ENCODE assay signal across 8 mouse cellular contexts in the genomic region with DNA sequence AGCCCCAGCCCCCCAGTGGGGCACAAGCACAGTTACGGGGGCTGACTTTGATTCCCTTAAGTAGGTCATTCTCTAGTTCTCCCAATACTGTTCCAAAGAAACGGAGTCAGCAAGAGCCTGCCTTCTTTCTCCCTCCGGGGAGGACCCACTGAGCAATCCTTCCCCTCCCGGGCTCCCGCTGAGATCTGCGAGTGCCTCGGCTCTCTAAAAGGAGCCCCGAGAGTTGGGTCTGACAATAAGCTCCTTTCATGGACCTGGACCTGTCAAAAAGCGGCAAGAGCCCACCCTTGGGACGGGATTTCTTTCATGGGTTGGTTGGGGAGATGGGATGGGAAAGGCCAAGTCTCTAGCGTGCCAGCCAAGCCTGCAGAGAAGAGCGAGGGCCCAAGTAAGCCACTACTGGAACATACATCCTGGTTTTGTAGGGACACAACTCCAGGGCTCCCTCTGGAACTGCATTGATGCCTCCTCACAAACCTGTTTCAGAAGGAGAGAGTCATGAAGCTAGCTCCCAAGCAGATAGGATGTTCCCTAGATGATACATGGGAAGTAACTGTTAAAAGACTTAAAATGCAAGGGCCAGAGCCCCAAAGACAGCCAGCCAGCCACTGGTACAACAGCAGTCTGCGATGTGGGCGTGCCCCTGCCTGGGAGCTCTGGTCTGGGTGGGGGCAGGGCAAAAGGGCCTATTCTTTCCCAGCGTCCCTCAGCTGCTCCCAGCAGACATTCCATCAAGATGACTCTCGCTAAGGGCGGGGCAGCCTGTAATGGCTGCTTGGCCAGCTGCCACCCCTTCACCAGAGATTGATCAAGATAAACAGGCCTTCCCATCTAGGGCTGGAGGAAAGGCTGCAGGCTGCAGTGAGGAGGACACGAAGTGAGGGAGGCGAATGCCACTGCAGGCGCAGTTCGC. TPM values are rescaled to one million over a fixed set of nuclear protein-coding genes. Genes with fewer than 3 reads are reported as not detected.
DNase-seq lines count a peak whose midpoint lies in the region; ATAC-seq and TF ChIP-seq lines count a peak whose summit lies in the region.

No protein-coding gene starts in this region.

- no peak overlapping the region for H3K4me3 ChIP-seq in embryonic facial prominence, embryonic 11.5 days (ENCODE audit: low read depth, low read length)
- peak overlapping the region; percentile 17 for H3K4me3 ChIP-seq in limb, embryonic 13.5 days
- no peak overlapping the region for H3K4me3 ChIP-seq in midbrain, embryonic 16.5 days (ENCODE audit: low read depth, low read length)
- no peak overlapping the region for H3K4me3 ChIP-seq in testis, adult 2 months (ENCODE audit: control insufficient read depth, low read depth, low read length)

- WGBS in embryonic facial prominence, embryonic 11.5 days: 9% methylated on average over 21 of the region's 21 CpGs
- WGBS in limb, embryonic 13.5 days: 15% methylated on average over 21 of the region's 21 CpGs
- WGBS in midbrain, embryonic 16.5 days: 7% methylated on average over 21 of the region's 21 CpGs

- peak overlapping the region; percentile 44 for H3K4me2 ChIP-seq in embryonic facial prominence, embryonic 11.5 days (ENCODE audit: low read depth, low read length)
- H3K4me2 ChIP-seq in limb, embryonic 13.5 days (replicated peaks): peak overlapping the region; percentile 54
- H3K4me2 ChIP-seq in midbrain, embryonic 16.5 days (ENCODE audit: low read length): peak overlapping the region; percentile 12

- peak overlapping the region; percentile 95 for H3K27ac ChIP-seq in embryonic facial prominence, embryonic 11.5 days (replicated peaks; ENCODE audit: low read depth, low read length)
- H3K27ac ChIP-seq in limb, embryonic 13.5 days: peak overlapping the region; percentile 96
- H3K27ac ChIP-seq in midbrain, embryonic 16.5 days (ENCODE audit: low read length): peak overlapping the region; percentile 75
- peak overlapping the region; percentile 27; the same call in 1 of the 2 replicates for H3K27ac ChIP-seq in testis, adult 2 months (ENCODE audit: control insufficient read depth, insufficient read depth, low read depth, low read length)

- H3K4me1 ChIP-seq in embryonic facial prominence, embryonic 11.5 days (ENCODE audit: control insufficient read depth, insufficient read depth, low read length): peaks cover 23% of the 10 kb centered on the region
- H3K4me1 ChIP-seq in limb, embryonic 13.5 days: peaks cover 92% of the 10 kb centered on the region
- H3K4me1 ChIP-seq in midbrain, embryonic 16.5 days (ENCODE audit: control insufficient read depth, insufficient read depth, low read length): peaks cover 54% of the 10 kb centered on the region
- peaks cover 16% of the 10 kb centered on the region for H3K4me1 ChIP-seq in testis, adult 2 months (ENCODE audit: control insufficient read depth, insufficient read depth, low read length)

- TF ChIP-seq CTCF in testis, adult 2 months (IDR thresholded peaks at IDR 0.05; ENCODE audit: control insufficient read depth, insufficient read depth, insufficient replicate concordance, low read depth, low read length): no peak

- no peaks in the 10 kb centered on the region for H3K27me3 ChIP-seq in embryonic facial prominence, embryonic 11.5 days (ENCODE audit: control insufficient read depth, insufficient read depth, low read length)
- H3K27me3 ChIP-seq in limb, embryonic 13.5 days: no peaks in the 10 kb centered on the region
- H3K27me3 ChIP-seq in midbrain, embryonic 16.5 days (ENCODE audit: control insufficient read depth, insufficient read depth, low read depth, low read length): no peaks in the 10 kb centered on the region
- H3K27me3 ChIP-seq in testis, adult 2 months (ENCODE audit: control insufficient read depth, insufficient read depth, low read length): no peaks in the 10 kb centered on the region

- H3K36me3 ChIP-seq in embryonic facial prominence, embryonic 11.5 days (replicated peaks; ENCODE audit: control insufficient read depth, insufficient read depth, low read depth, low read length): no peaks in the 10 kb centered on the region
- no peaks in the 10 kb centered on the region for H3K36me3 ChIP-seq in limb, embryonic 13.5 days
- no peaks in the 10 kb centered on the region for H3K36me3 ChIP-seq in midbrain, embryonic 16.5 days (ENCODE audit: control insufficient read depth, insufficient read depth, low read length)
- no peaks in the 10 kb centered on the region for H3K36me3 ChIP-seq in testis, adult 2 months (ENCODE audit: control insufficient read depth, insufficient read depth, low read length)

- no peak for TF ChIP-seq POLR2A in testis, adult 2 months (IDR thresholded peaks at IDR 0.05; ENCODE audit: control insufficient read depth, low read depth, low read length)

- H3K9ac ChIP-seq in embryonic facial prominence, embryonic 11.5 days (replicated peaks; ENCODE audit: low read length): peak overlapping the region; percentile 42
- peak overlapping the region; percentile 59 for H3K9ac ChIP-seq in limb, embryonic 13.5 days
- peak overlapping the region; percentile 15; the same call in 1 of the 2 replicates for H3K9ac ChIP-seq in midbrain, embryonic 16.5 days (ENCODE audit: low read depth, low read length)

- peak; percentile 71 to 73 for DNase-seq in cerebellum, adult 18-20 months
- no peak for DNase-seq in cerebellum, adult 11 months
- DNase-seq in embryonic facial prominence, embryonic 11.5 days (ENCODE audit: low spot score): peak; percentile 92
- peak; percentile 91 for DNase-seq in heart, adult 8-10 months (ENCODE audit: low spot score)
- peak; percentile 95 for DNase-seq in kidney, adult 9 months

- ATAC-seq in embryonic facial prominence, embryonic 11.5 days (replicated peaks; ENCODE audit: insufficient number of reproducible peaks, low FRiP score, low TSS enrichment, low read depth): peak; percentile 85
- ATAC-seq in limb, embryonic 13.5 days (ENCODE audit: low FRiP score, low read depth): peak; percentile 86
- peak; percentile 72 for ATAC-seq in midbrain, embryonic 16.5 days

- H3K9me3 ChIP-seq in embryonic facial prominence, embryonic 11.5 days (replicated peaks; ENCODE audit: control insufficient read depth, low read length): no peaks in the 10 kb centered on the region
- H3K9me3 ChIP-seq in limb, embryonic 13.5 days: no peaks in the 10 kb centered on the region
- H3K9me3 ChIP-seq in midbrain, embryonic 16.5 days (replicated peaks; ENCODE audit: control insufficient read depth, low read length, poor library complexity, severe bottlenecking): no peaks in the 10 kb centered on the region

RNA-seq across cellular contexts. Expression of a gene that starts 49.2 kb away (rescaled TPM):
- 15.4 and 15.9 TPM in 2 replicates for polyA plus RNA-seq in embryonic facial prominence, embryonic 11.5 days (2014; fragmentation: Nextera tagmentation; extraction: Ambion mirVana)
- total RNA-seq in heart, adult 8-10 months (2022): 10 to 100 TPM; 44.5 to 53.3 (median 49.0) TPM
- polyA plus RNA-seq in limb, embryonic 13.5 days (2015; fragmentation: Nextera tagmentation; extraction: Ambion mirVana): 24.4 and 24.8 TPM in 2 replicates
- polyA plus RNA-seq in midbrain, embryonic 16.5 days (2015; fragmentation: Nextera tagmentation; extraction: Ambion mirVana): 9.6 and 10.1 TPM in 2 replicates
- 5.0 and 6.4 TPM in 2 replicates for polyA plus RNA-seq in testis, adult 2 months (2012; rRNA removed)

Comparison
In these comparisons a context has a peak if more than half of its experiments do, and no peak if none do; other contexts are left out.
1. H3K27ac ChIP-seq: peak in every context shown above with its lines; median percentile 96 in limb, embryonic 13.5 days; 95 in embryonic facial prominence, embryonic 11.5 days; 75 in midbrain, embryonic 16.5 days; 27 in testis, adult 2 months.